Mouse (Mus musculus) spleen, adult 2 months (tissue): ENCODE results near the gene Atp10a.

Experiments
- CTCF ChIP-seq: fragments of 200-500 bp; IDR thresholded peaks from 2 replicates; pipeline ENCODE4 v1.5.1; 2011; ENCODE audit warnings: mild to moderate bottlenecking, inconsistent platforms; ENCODE audit not compliant: insufficient read depth, insufficient read length, insufficient replicate concordance; ENCODE audit errors: extremely low read depth
- POLR2A ChIP-seq: fragments of 200-500 bp; IDR thresholded peaks from 2 replicates; pipeline ENCODE4 v1.6.1; 2011; ENCODE audit warnings: low read depth, low read length, inconsistent platforms

GRCm38 (mm10) chr7:58730201-58730600, 74.2 kb downstream of the Atp10a start:
- TF ChIP-seq POLR2A (no peak), CTCF (no peak)
